Mouse (Mus musculus) forebrain, embryonic 14.5 days (tissue): Measurements from ENCODE around the gene Tmem201. TPM values are rescaled to one million over a fixed set of nuclear protein-coding genes. Genes with fewer than 3 reads are reported as not detected.

Experiments used
- ATAC-seq: fragments of 200-750 bp; cut with Nextera tagmentation; 2 replicates; pipeline ENCODE4 v1.8.0; 2017; ENCODE audit warnings: mild to moderate bottlenecking, moderate library complexity
- DNase-seq: peaks from one replicate; pipeline ENCODE4 v3.0.0-alpha.2; 2015; ENCODE audit warnings: low spot score
- H3K27ac ChIP-seq: fragments of 300-500 bp; sonication (generic); 2 replicates; pipeline ENCODE4 v1.5.1; 2014; ENCODE audit warnings: low read depth, mild to moderate bottlenecking, control low read depth, low read length, moderate library complexity
- H3K27me3 ChIP-seq: fragments of 300-500 bp; sonication (generic); replicated peaks from 2 replicates; pipeline ENCODE4 v1.6.1; 2014; ENCODE audit warnings: low read length, control low read depth, mixed read lengths; ENCODE audit not compliant: control insufficient read depth, insufficient read depth
- H3K36me3 ChIP-seq: fragments of 300-500 bp; sonication (generic); 2 replicates; pipeline ENCODE4 v1.6.1; 2014; ENCODE audit warnings: low read length, control low read depth; ENCODE audit not compliant: control insufficient read depth, insufficient read depth
- H3K4me1 ChIP-seq: fragments of 300-500 bp; sonication (generic); 2 replicates; pipeline ENCODE4 v1.6.1; 2014; ENCODE audit warnings: antibody characterized with exemption, low read length, control low read depth; ENCODE audit not compliant: control insufficient read depth, insufficient read depth
- H3K4me2 ChIP-seq: fragments of 300-500 bp; sonication (generic); 2 replicates; pipeline ENCODE4 v1.6.1; 2014; ENCODE audit warnings: mild to moderate bottlenecking, control low read depth, low read length
- H3K4me3 ChIP-seq: fragments of 300-500 bp; sonication (generic); 2 replicates; pipeline ENCODE4 v1.5.1; 2014; ENCODE audit warnings: low read depth, low read length, control low read depth
- H3K9ac ChIP-seq: fragments of 300-500 bp; sonication (generic); 2 replicates; pipeline ENCODE4 v1.6.1; 2014; ENCODE audit warnings: mild to moderate bottlenecking, low read length, control low read depth, moderate library complexity
- H3K9me3 ChIP-seq: fragments of 300-500 bp; sonication (generic); replicated peaks from 2 replicates; pipeline ENCODE4 v1.6.1; 2016; ENCODE audit warnings: low read length, control low read depth, mixed read lengths; ENCODE audit not compliant: control insufficient read depth
- WGBS: fragments of 180-500 bp; shearing (Covaris S2); extraction: QIAGEN DNeasy Blood & Tissue Kit; methylation state at CpG from one replicate; pipeline ENCODE4 v1.1.7; 2014; 5-methylcytosine and 5-hydroxymethylcytosine counted together
- polyA plus RNA-seq: library from polyadenylated mRNA; unstranded; fragments of >200 nt; fragmentation: Nextera tagmentation; extraction: Ambion mirVana; gene quantifications from 2 replicates; pipeline ENCODE4 v1.2.1, GENCODE M21; 2014

The Tmem201 gene
- polyA plus RNA-seq = 20.4 and 24.9 TPM in 2 replicates

GRCm38 (mm10) chr4:149737383-149738324, at the start of gene Tmem201:
Tmem201 (minus strand) TSS chr4:149738044.
- under 1% methylated on average over 96 of the region's 97 CpGs for WGBS
- peaks cover 36% of the 10 kb centered on the region for H3K4me1 ChIP-seq
- ATAC-seq = peak; percentile 91
- H3K27me3 ChIP-seq = no peaks in the 10 kb centered on the region
- DNase-seq = peak; percentile 97
- H3K36me3 ChIP-seq = peaks cover 11% of the 10 kb centered on the region; the same call in 1 of the 2 replicates
- peak within 1 kb of the TSS; percentile 71 for H3K27ac ChIP-seq
- peak within 1 kb of the TSS; percentile 87 for H3K9ac ChIP-seq
- no peaks in the 10 kb centered on the region for H3K9me3 ChIP-seq
- H3K4me2 ChIP-seq = peak within 1 kb of the TSS; percentile 98
- peak within 1 kb of the TSS; percentile 84 for H3K4me3 ChIP-seq

GRCm38 (mm10) chr4:149784901-149785300, 47.1 kb upstream of the Tmem201 start:
- no peak overlapping the region for H3K9ac ChIP-seq
- no peak for ATAC-seq

GRCm38 (mm10) chr4:149784371-149784770, 46.5 kb upstream of the Tmem201 start:
- Histone ChIP-seq H3K36me3 (no peaks in the 10 kb centered on the region), H3K9me3 (no peaks in the 10 kb centered on the region), H3K4me1 (no peaks in the 10 kb centered on the region), H3K9ac (no peak overlapping the region), H3K4me2 (no peak overlapping the region), H3K27me3 (no peaks in the 10 kb centered on the region; the same call in 1 of the 2 replicates), H3K4me3 (no peak overlapping the region), H3K27ac (no peak overlapping the region)
- 88% methylated on average over 9 of the region's 9 CpGs for WGBS
- DNase-seq = no peak
- no peak for ATAC-seq

More at GRCm38 (mm10) chr4:149784901-149785300, 47.1 kb upstream of the Tmem201 start:
- no peak overlapping the region for H3K27ac ChIP-seq
- 85% methylated on average over 5 of the region's 5 CpGs for WGBS
- no peak overlapping the region for H3K4me3 ChIP-seq
- H3K27me3 ChIP-seq = no peaks in the 10 kb centered on the region
- no peaks in the 10 kb centered on the region for H3K4me1 ChIP-seq
- H3K36me3 ChIP-seq = no peaks in the 10 kb centered on the region
- H3K9me3 ChIP-seq = no peaks in the 10 kb centered on the region
- no peak overlapping the region for H3K4me2 ChIP-seq
- DNase-seq = no peak

- H3K9me3 ChIP-seq = no peaks in the 10 kb centered on the region
- WGBS = 63% methylated on average over 8 of the region's 8 CpGs
- ATAC-seq (no peak), DNase-seq (no peak)
- no peaks in the 10 kb centered on the region for H3K36me3 ChIP-seq
- H3K4me1 ChIP-seq = no peaks in the 10 kb centered on the region
- no peak overlapping the region for H3K4me3 ChIP-seq
- no peak overlapping the region for H3K4me2 ChIP-seq
- no peak overlapping the region for H3K9ac ChIP-seq
- no peak overlapping the region for H3K27ac ChIP-seq
- H3K27me3 ChIP-seq = peaks cover 2% of the 10 kb centered on the region; the same call in 1 of the 2 replicates
Observed at GRCm38 (mm10) chr4:149782975-149783374, 45.1 kb upstream of the Tmem201 start.

- Histone ChIP-seq H3K36me3 (no peaks in the 10 kb centered on the region), H3K4me1 (no peaks in the 10 kb centered on the region), H3K9me3 (no peaks in the 10 kb centered on the region), H3K27me3 (peaks cover 10% of the 10 kb centered on the region), H3K4me2 (no peak overlapping the region), H3K4me3 (no peak overlapping the region), H3K9ac (no peak overlapping the region), H3K27ac (no peak overlapping the region)
- DNase-seq (no peak), ATAC-seq (no peak)
- 82% methylated on average over 13 of the region's 13 CpGs for WGBS
Observed at GRCm38 (mm10) chr4:149780565-149781356, 42.9 kb upstream of the Tmem201 start.

- no peak overlapping the region for H3K27ac ChIP-seq
- WGBS = 85% methylated on average over 9 of the region's 9 CpGs
- DNase-seq (no peak), ATAC-seq (no peak)
- H3K27me3 ChIP-seq = peaks cover 10% of the 10 kb centered on the region
- no peaks in the 10 kb centered on the region for H3K4me1 ChIP-seq
- no peaks in the 10 kb centered on the region for H3K36me3 ChIP-seq
- H3K4me2 ChIP-seq = no peak overlapping the region
- no peaks in the 10 kb centered on the region for H3K9me3 ChIP-seq
- H3K4me3 ChIP-seq = no peak overlapping the region
- no peak overlapping the region for H3K9ac ChIP-seq
Observed at GRCm38 (mm10) chr4:149779966-149780365, 42.1 kb upstream of the Tmem201 start.

- Histone ChIP-seq H3K27me3 (peaks cover 14% of the 10 kb centered on the region), H3K4me1 (peaks cover 10% of the 10 kb centered on the region; the same call in 1 of the 2 replicates), H3K27ac (no peak overlapping the region), H3K9ac (no peak overlapping the region), H3K4me2 (no peak overlapping the region), H3K4me3 (no peak overlapping the region), H3K9me3 (no peaks in the 10 kb centered on the region), H3K36me3 (no peaks in the 10 kb centered on the region)
- ATAC-seq (no peak), DNase-seq (no peak)
- 80% methylated on average over 9 of the region's 9 CpGs for WGBS
Observed at GRCm38 (mm10) chr4:149777126-149777525, 39.3 kb upstream of the Tmem201 start.

GRCm38 (mm10) chr4:149775760-149776362, 38.0 kb upstream of the Tmem201 start:
- DNase-seq = no peak
- Histone ChIP-seq H3K4me2 (no peak overlapping the region), H3K9ac (no peak overlapping the region), H3K4me1 (peaks cover 10% of the 10 kb centered on the region; the same call in 1 of the 2 replicates), H3K4me3 (no peak overlapping the region), H3K27me3 (peaks cover 14% of the 10 kb centered on the region), H3K27ac (no peak overlapping the region), H3K36me3 (no peaks in the 10 kb centered on the region), H3K9me3 (no peaks in the 10 kb centered on the region)
- WGBS = 37% methylated on average over 8 of the region's 8 CpGs
- no peak for ATAC-seq
